Mouse (Mus musculus) stomach, postnatal 0 days (tissue): ENCODE results near the gene Pofut2. TPM values are rescaled to one million over a fixed set of nuclear protein-coding genes. Genes with fewer than 3 reads are reported as not detected.

Source experiments
- ATAC-seq: fragments of 200-750 bp; cut with Nextera tagmentation; 2 replicates; pipeline ENCODE4 v1.8.0; 2017; ENCODE audit not compliant: low FRiP score, low TSS enrichment
- DNase-seq: peaks from one replicate; pipeline ENCODE4 v3.0.0-alpha.2; 2016; ENCODE audit warnings: low spot score
- H3K27ac ChIP-seq: fragments of 300-500 bp; sonication (generic); replicated peaks from 2 replicates; pipeline ENCODE4 v1.5.1; 2014; ENCODE audit warnings: mild to moderate bottlenecking, control low read depth
- H3K27me3 ChIP-seq: fragments of 300-500 bp; sonication (generic); 2 replicates; pipeline ENCODE4 v1.6.1; 2014; ENCODE audit warnings: low read length; ENCODE audit not compliant: control insufficient read depth, insufficient read depth
- H3K36me3 ChIP-seq: fragments of 300-500 bp; sonication (generic); 2 replicates; pipeline ENCODE4 v1.6.1; 2014; ENCODE audit warnings: low read length, mixed read lengths; ENCODE audit not compliant: control insufficient read depth, insufficient read depth
- H3K4me1 ChIP-seq: fragments of 300-500 bp; sonication (generic); replicated peaks from 2 replicates; pipeline ENCODE4 v1.6.1; 2014; ENCODE audit warnings: antibody characterized with exemption; ENCODE audit not compliant: control insufficient read depth, insufficient read depth
- H3K4me2 ChIP-seq: fragments of 300-500 bp; sonication (generic); replicated peaks from 2 replicates; pipeline ENCODE4 v1.6.1; 2014; ENCODE audit warnings: low read depth, mild to moderate bottlenecking, control low read depth, moderate library complexity
- H3K4me3 ChIP-seq: fragments of 300-500 bp; sonication (generic); 2 replicates; pipeline ENCODE4 v1.5.1; 2014; ENCODE audit warnings: low read depth, low read length, control low read depth
- H3K9ac ChIP-seq: fragments of 300-500 bp; sonication (generic); 2 replicates; pipeline ENCODE4 v1.6.1; 2014; ENCODE audit warnings: mild to moderate bottlenecking, low read length, control low read depth, mixed read lengths
- H3K9me3 ChIP-seq: fragments of 300-500 bp; sonication (generic); 2 replicates; pipeline ENCODE4 v1.6.1; 2016; ENCODE audit warnings: low read length; ENCODE audit not compliant: control insufficient read depth
- CTCF ChIP-seq: IDR thresholded peaks from 2 replicates; pipeline ENCODE4 v1.5.1; 2016; ENCODE audit warnings: antibody characterized with exemption, low read depth, mild to moderate bottlenecking, moderate library complexity
- EP300 ChIP-seq: optimal IDR thresholded peaks from 2 replicates; pipeline ENCODE3; 2016; ENCODE audit warnings: antibody characterized with exemption
- WGBS: fragments of 180-500 bp; shearing (Covaris S2); extraction: QIAGEN DNeasy Blood & Tissue Kit; methylation state at CpG from one replicate; pipeline ENCODE4 v1.1.7; 2014; 5-methylcytosine and 5-hydroxymethylcytosine counted together
- polyA plus RNA-seq: library from polyadenylated mRNA; unstranded; fragments of >200 nt; fragmentation: Nextera tagmentation; extraction: Ambion mirVana; gene quantifications from 2 replicates; pipeline ENCODE4 v1.2.1, GENCODE M21; 2015

Pofut2 gene
- polyA plus RNA-seq, 1 experiment from 2014 or later: 54.0 TPM

DNA sequence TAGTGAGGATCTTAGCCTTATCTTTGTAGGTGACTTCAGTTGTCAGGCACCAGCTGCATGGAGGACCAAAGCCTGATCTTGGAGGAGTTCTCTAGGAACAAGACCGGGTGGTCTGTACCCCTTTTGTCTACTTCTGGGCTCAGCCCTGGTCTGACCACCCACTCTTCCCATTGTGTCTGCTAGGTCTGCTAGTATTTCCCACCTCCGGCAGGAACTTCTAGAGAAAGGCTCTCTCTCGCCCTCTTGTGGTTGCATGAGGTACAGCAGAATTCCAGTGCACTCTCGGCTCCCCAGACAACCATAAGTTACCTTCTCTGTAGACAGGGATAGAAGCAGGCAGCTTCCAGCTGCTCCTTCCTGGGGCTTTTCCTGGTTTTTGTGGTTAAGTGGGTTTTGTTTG is 6.2 kb upstream of the Pofut2 start:
- Histone ChIP-seq H3K9ac (no peak overlapping the region), H3K4me2 (no peak overlapping the region), H3K4me3 (no peak overlapping the region), H3K27me3 (no peaks in the 10 kb centered on the region), H3K27ac (peak overlapping the region; percentile 87; the same call in 1 of the 2 replicates), H3K4me1 (peaks cover 10% of the 10 kb centered on the region; the same call in 1 of the 2 replicates), H3K36me3 (no peaks in the 10 kb centered on the region), H3K9me3 (no peaks in the 10 kb centered on the region)
- 3% methylated on average over 4 of the region's 4 CpGs for WGBS
- peak; percentile 33 for ATAC-seq
- TF ChIP-seq EP300 (no peak), CTCF (peak; percentile 99)
- DNase-seq: peak; percentile 78

DNA sequence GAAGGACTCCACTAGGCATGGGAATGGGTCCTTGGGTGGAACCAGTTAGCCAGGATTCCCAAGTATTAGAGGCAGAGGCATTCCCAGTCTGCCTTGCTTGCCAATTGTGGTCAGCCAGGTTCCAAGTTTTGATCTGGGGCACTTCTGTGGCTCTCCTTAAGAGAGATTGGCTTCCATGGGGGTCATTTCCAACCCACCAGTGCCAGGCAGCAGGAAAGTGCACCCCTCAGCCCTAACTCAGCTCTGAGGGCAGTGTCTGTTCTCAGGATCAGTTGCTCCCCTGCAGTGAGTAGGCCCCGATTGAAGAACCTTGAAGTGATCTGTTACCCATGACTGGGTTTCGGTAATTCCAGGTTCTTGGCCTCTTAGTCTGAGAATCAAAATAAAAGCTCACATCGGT is 3.8 kb upstream of the Pofut2 start:
- Histone ChIP-seq H3K4me2 (no peak overlapping the region), H3K27ac (0 out of 2 replicates have a peak overlapping the region, but pooled peaks have one; percentile 36), H3K9ac (no peak overlapping the region), H3K4me1 (peaks cover 10% of the 10 kb centered on the region; the same call in 1 of the 2 replicates), H3K9me3 (no peaks in the 10 kb centered on the region), H3K36me3 (no peaks in the 10 kb centered on the region), H3K27me3 (no peaks in the 10 kb centered on the region), H3K4me3 (no peak overlapping the region)
- no peak for TF ChIP-seq CTCF
- no peak for TF ChIP-seq EP300
- DNase-seq (no peak), ATAC-seq (no peak)
- WGBS: 81% methylated on average over 3 of the region's 3 CpGs

- 63% methylated on average over 3 of the region's 3 CpGs for WGBS
- Histone ChIP-seq H3K9me3 (no peaks in the 10 kb centered on the region), H3K27ac (no peak overlapping the region), H3K4me3 (no peak overlapping the region), H3K27me3 (no peaks in the 10 kb centered on the region), H3K4me1 (peaks cover 10% of the 10 kb centered on the region; the same call in 1 of the 2 replicates), H3K4me2 (no peak overlapping the region), H3K36me3 (no peaks in the 10 kb centered on the region), H3K9ac (no peak overlapping the region)
- DNase-seq: no peak
- ATAC-seq: no peak
- TF ChIP-seq EP300 (no peak), CTCF (no peak)
These were observed 3.3 kb upstream of the Pofut2 start for GRCm38 (mm10) chr10:77255676-77256075.

DNA sequence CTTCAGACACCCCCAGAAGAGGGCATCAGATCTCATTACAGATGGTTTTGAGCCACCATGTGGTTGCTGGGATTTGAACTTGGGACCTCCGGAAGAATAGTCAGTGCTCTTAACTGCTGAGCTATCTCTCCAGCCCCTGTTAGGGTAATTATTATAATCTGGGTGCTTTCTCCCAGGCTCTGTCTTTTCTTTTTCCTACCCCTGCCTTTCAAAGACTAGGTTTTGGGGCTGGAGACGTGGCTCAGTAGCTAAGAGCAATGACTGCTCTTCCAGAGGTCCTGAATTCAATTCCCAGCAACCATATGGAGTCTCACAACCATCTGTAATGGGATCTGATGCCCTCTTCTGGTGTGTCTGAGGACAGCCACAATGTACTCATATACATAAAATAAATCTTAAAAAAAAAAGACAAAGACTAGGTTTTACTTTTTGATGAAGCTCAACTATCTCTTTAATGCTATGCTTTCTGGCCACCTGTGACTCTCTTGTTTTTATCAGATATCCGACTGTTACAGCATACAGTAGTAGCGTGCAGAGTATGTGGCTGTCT is 902 bp upstream of the Pofut2 start:
- Histone ChIP-seq H3K4me2 (peak overlapping the region; percentile 85), H3K9ac (no peak overlapping the region), H3K4me3 (peak overlapping the region; percentile 91; the same call in 1 of the 2 replicates), H3K36me3 (peaks cover 4% of the 10 kb centered on the region; the same call in 1 of the 2 replicates), H3K27ac (no peak overlapping the region), H3K4me1 (no peaks in the 10 kb centered on the region), H3K27me3 (no peaks in the 10 kb centered on the region), H3K9me3 (no peaks in the 10 kb centered on the region)
- DNase-seq: no peak
- WGBS: 52% methylated on average over 4 of the region's 4 CpGs
- no peak for TF ChIP-seq EP300
- TF ChIP-seq CTCF: no peak; the same call in 1 of the 2 replicates
- ATAC-seq: no peak

GRCm38 (mm10) chr10:77260166-77260875 is 1.3 kb downstream of the Pofut2 start:
- Histone ChIP-seq H3K27me3 (no peaks in the 10 kb centered on the region), H3K36me3 (peaks cover 15% of the 10 kb centered on the region), H3K9ac (peak overlapping the region; percentile 18), H3K4me1 (no peaks in the 10 kb centered on the region), H3K4me2 (peak overlapping the region; percentile 80), H3K9me3 (no peaks in the 10 kb centered on the region), H3K4me3 (peak overlapping the region; percentile 91), H3K27ac (no peak overlapping the region)
- ATAC-seq (no peak), DNase-seq (no peak)
- TF ChIP-seq CTCF: no peak
- WGBS: 73% methylated on average over 17 of the region's 17 CpGs

DNA sequence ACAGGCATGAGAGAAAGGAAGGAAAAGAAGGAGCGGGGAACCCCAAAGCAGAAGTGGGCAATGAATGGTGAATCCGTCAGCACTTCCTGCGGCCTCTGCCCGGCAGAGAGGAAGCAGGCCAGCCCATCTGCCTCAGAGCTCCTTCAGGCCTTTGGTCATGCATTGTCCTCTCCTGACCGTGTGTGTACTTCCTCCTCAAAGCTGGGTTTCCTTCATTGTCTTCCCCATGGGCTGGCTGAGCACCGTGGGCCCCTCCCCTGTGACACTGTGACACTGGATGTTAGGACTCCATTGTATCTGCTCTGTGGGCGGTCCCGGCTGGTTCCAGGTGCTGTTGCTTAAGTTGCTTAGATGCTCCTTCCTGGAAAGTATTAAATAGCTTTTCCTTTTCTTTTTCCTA is 7.3 kb downstream of the Pofut2 start:
- Histone ChIP-seq H3K9ac (no peak overlapping the region), H3K27me3 (no peaks in the 10 kb centered on the region), H3K27ac (no peak overlapping the region), H3K4me3 (no peak overlapping the region), H3K4me1 (no peaks in the 10 kb centered on the region), H3K9me3 (no peaks in the 10 kb centered on the region), H3K36me3 (peaks cover 47% of the 10 kb centered on the region), H3K4me2 (no peak overlapping the region)
- WGBS: 71% methylated on average over 8 of the region's 8 CpGs
- DNase-seq: no peak
- no peak; the same call in 1 of the 2 replicates for ATAC-seq
- TF ChIP-seq EP300: no peak
- TF ChIP-seq CTCF: no peak
